Mouse (Mus musculus) thymus, adult 2 months (tissue): ENCODE results near the gene Fip1l1.

Source experiments
- CTCF ChIP-seq: fragments of 200-500 bp; IDR thresholded peaks from 2 replicates; pipeline ENCODE4 v1.5.1; 2012; ENCODE audit warnings: mild to moderate bottlenecking, control low read depth, low read length, moderate library complexity, borderline replicate concordance; ENCODE audit not compliant: control insufficient read depth, poor library complexity, insufficient read depth; ENCODE audit errors: extremely low read depth
- POLR2A ChIP-seq: fragments of 200-500 bp; IDR thresholded peaks from 2 replicates; pipeline ENCODE4 v1.6.1; 2012; ENCODE audit warnings: mild to moderate bottlenecking, low read length, control low read depth, moderate library complexity; ENCODE audit not compliant: control insufficient read depth, poor library complexity, insufficient read depth; ENCODE audit errors: extremely low read depth

DNA sequence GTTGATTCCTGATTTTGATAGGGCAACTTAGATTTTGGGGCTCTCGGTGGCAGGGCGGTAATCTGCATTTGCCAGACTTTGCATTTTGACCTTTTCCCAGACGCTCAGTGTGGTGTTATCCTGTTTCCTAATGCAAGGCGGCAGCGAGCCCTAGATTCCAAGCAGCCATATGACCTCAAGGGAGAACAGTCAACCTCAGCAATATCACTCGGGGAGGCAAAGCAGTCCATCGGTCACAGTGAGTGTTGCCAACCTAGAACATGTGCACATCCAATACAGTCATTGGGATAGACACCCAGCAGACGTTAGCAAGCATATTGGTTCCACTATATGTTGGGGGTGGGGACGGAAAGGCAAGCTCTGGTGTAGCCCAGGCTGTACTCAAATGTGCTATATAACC is 113.0 kb downstream of the Fip1l1 start:
- TF ChIP-seq CTCF (no peak), POLR2A (no peak)
